Mouse (Mus musculus) megakaryocyte, embryonic 14.5 days (primary cell): Measurements from ENCODE around the gene Dcaf17.

Experiments used
- FLI1 ChIP-seq: IDR thresholded peaks from 2 replicates; pipeline ENCODE4 v1.6.1; 2012; ENCODE audit warnings: low read length, inconsistent platforms, mixed read lengths
- GATA1 ChIP-seq: IDR thresholded peaks from 3 replicates; pipeline ENCODE4 v1.6.1; 2012; ENCODE audit warnings: mixed read lengths, low read length, inconsistent platforms, borderline replicate concordance

GRCm38 (mm10) chr2:71019704-71020375 lies 35.3 kb upstream of the Dcaf17 start:
- no peak for TF ChIP-seq GATA1
- no peak for TF ChIP-seq FLI1
